Mouse (Mus musculus): ENCODE measurements around the gene St8sia6.

Gene St8sia6

DNA sequence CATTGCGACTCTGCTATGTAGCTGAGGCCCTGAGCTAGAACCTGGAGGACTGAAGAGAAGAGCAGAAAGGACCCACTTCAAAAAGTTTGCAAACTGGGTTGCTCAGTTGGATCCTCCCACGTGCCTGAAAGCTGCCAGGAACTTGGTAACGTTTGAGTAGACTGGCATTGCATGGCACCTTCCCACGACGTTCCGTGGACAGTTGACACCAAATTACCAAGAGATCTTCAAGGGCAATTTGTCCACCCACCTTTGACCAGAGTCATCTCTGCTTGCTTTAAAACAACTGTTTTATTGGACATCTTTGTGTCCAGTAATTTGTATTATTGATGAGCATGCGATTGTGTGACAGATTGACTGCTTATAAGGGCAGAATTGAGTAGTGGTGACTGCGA lies at the start of gene St8sia6:
TSS of gene St8sia6 (minus strand) at position 96 of the 395 bp plus-strand sequence.
- no peak for DNase-seq (ENCODE audit: low read depth in 1 of 2, low spot score in 2 of 2)

DNA sequence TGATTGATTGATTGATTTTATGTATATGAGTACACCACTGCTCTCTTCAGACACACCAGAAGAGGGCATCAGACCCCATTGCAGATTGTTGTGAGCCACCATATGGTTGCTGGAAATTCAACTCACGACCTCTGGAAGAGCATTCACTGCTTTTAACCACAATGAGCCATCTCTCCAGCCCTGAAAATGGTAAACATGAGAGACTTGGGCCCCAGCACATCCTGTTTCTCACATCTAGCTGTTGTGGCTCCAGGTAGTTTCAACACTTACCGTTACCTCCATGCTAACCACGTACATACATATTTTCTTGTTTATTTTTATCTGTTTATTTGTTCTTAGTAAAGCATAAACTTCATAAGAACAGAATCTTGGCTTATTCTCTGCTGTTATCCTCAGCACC lies 42.4 kb upstream of the St8sia6 start:
- no peak for DNase-seq (ENCODE audit: low read depth in 1 of 2, low spot score in 2 of 2)

DNA sequence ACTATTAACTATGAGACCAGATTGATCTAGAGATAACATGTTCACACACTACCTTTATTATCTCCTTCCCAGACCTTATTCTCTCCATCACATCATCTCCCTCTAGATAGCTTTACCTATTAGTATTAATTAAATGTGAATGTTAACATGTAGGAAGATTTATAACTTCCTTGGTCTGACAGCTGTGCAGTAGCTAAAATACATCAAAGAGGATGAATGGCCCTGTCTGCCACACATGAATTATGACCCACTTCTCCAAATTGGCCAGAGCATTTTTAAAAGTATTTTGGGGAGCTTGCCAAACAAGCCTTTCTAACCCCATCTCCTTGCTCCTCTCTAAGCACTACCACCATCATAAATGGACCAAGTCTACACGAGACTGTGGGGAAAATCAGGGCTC lies 41.1 kb upstream of the St8sia6 start:
- no peak for DNase-seq (ENCODE audit: low read depth in 1 of 2, low spot score in 2 of 2)

DNA sequence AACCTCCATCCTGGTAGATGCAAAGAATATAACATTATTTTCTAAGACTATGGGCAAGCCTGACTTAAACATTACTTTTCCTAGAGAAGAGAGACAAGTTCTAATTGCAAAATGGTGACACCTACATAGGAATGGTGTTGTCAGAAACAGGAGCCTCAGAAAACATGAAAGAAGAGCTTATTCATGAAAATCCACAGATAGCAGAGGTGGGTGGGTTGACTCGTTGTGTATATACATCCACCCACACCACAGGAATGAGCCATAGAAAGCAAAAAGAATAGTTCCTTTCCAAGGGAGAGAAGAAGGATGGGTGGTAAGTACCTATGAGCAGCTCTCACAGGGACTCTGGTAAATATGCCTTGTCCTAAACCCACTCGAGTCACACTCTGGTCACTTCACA lies 22.8 kb upstream of the St8sia6 start:
- no peak for DNase-seq (ENCODE audit: low read depth in 1 of 2, low spot score in 2 of 2)

DNA sequence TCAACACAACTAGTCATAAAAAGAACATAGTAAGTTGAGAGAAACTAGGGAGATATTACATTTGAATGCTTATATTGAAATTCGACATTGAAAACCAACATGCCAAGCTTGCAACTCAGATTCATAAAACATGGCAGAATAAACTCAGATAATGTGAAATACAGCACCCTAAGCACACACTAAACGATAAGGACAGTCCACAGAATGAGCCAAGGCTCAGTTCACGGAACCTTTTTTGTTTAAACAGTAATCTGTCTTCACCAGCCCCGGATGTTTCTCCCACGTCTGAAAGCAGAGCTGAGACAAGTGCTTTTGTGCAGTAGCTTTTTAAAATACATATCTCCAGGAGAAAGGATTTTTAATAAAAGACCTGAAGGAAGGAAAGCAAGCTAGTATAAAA lies 14.7 kb upstream of the St8sia6 start:
- DNase-seq (ENCODE audit: low read depth in 1 of 2, low spot score in 2 of 2): no peak

DNA sequence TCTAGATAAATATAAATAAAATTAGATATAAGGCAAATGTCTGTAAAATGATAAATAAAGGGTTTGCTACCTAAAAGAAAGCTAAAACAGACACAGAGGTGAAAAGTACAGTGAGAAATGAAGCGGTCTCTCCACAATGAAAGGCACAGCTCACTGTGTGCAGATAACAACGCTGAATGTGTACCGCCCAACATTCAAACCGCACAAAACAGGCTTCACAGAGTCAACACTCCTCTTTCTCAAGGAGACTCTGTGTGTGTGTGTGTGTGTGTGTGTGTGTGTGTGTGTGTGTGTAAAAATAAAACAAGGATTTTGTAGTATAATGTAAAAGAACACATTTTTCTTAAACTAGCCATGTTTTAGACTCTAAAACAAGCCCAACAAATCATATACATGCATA lies 14.1 kb upstream of the St8sia6 start:
- no peak for DNase-seq (ENCODE audit: low read depth in 1 of 2, low spot score in 2 of 2)

DNA sequence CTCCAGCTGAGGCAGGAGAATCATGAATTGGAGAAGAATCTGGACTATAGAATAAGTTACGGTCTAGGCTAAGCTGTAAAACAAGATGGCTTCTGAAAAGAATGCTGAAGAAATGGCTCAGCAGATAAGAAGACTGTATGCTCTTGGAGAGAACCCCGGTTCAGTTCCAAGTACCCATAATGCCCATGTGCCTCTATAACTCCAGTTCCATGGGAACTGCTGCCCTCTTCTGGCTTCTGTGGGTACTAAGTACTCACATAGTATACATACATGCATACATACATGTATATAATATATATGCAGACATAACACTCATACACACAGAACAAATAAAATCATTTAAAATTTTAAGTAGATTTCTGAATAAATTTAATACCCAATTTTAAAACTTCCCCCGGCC lies 12.3 kb upstream of the St8sia6 start:
- DNase-seq (ENCODE audit: low read depth in 1 of 2, low spot score in 2 of 2): no peak

DNA sequence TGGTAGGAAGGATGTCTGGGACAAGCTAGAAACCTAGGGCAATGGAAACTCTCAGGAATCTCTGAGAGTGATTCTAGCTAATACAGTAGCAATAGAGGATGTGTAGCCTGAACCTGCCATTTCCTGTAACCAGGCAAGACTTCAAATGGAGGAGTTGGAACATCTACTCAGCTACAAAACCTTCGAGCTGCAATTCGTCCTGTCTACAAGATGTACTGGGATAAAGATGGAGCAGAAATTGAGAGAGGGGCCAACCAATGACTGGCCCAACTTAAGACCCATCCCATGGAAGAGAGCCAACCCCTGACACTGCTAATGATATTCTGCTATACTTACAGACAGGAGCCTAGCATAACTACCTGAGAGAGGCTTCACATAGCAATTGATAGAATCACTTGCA lies 6.8 kb upstream of the St8sia6 start:
- DNase-seq (ENCODE audit: low read depth in 1 of 2, low spot score in 2 of 2): no peak

DNA sequence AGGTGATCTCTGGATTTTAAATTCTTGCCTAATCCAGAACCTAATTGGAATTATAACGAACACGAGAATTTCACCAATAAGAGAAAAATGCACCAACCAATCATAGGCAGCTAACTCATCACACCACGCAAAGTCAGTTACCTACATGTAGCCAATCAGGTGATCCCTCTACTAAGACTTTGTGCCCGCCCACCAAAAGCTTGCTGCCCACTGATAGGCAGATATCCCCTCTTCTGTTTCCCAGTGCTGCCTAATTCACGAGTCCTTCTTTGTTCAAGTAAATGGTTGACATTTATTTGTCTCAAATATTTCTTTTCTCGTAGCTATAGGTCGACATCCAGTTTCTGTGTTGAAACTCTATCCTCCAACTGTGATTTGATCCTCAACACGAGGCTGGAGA lies 582 bp upstream of the St8sia6 start:
- no peak for DNase-seq (ENCODE audit: low read depth in 1 of 2, low spot score in 2 of 2)

DNA sequence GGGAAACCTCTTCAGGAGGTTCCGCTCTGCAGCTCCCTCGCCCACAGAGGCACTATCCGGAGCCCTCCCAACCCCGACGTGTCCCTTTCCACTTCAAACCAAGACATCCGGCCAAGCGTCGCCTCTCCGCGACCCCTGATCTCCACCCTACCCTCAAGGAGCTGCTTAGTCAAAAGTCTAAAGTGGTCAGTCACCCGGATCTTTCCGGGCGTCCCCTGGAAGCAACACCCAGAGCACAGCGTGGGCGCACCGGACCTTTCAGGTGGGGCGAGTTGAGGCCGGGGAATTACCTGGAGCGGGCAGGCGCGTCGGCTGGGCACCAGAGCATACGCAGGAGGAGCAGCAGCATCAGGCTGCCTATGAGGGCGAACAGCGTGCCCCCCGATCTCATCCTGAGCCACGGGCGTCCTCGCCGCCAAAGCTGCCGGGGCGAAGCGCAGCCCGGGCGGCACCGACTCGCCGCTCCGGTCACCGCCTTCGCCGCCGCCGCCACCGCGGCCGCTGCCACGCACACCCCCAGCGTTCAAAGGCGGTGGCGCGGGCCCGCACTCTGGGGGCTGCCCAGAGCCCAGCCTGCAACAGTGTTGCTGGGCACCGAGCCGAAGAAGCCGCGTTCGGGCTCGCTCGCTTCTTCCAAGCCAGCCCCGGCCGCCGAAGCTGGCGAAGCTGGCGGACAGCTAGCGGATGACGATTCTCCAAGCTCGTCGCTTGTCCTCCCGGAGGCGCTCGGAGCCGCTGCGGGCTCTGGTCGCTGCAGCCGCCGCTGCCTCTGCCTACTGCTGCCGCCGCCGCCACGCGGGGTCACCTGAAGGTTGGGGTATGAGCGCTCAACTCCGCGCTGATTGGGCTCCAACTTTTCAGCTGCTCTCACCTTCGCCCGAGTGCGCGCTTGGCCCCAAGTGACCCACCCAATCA lies 553 bp downstream of the St8sia6 start:
- peak in 1 of 2 experiments; percentile 10 for DNase-seq (ENCODE audit: low read depth in 1 of 2, low spot score in 2 of 2)

DNA sequence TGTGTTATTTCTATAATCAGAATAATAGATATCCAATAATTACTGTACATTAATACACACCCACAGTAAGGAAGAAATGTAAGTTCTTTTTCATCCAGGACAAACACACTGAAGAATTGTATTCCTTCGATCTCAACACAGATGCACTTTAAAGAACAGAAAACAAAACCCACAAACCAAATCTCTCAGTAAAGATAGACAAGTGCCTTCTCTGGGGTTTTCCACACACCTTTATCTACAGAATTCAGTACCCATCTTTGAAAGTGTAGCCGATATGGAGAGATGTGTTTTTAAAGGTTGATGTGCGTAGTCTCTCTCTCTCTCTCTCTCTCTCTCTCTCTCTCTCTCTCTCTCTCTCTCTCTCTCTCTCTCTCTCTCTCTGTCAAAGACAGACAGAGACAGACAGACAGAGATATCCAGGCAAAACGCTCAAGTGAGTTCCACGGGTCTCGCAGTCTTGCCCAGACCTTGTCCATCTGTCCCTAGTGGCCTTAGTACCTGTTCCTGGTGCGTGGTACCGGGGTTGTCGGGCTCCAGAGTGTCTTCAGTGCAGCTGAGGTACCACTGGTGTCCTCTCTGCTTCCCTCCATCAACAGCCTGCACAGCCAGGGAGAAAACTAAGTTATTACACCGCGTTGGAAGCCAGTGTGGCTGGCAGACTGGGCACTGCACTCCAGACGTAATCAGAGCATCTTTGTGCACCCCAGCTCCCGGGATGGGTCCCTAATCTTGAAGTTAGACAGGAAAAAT lies 1.4 kb downstream of the St8sia6 start:
- no peak for DNase-seq (ENCODE audit: low read depth in 1 of 2, low spot score in 2 of 2)

DNA sequence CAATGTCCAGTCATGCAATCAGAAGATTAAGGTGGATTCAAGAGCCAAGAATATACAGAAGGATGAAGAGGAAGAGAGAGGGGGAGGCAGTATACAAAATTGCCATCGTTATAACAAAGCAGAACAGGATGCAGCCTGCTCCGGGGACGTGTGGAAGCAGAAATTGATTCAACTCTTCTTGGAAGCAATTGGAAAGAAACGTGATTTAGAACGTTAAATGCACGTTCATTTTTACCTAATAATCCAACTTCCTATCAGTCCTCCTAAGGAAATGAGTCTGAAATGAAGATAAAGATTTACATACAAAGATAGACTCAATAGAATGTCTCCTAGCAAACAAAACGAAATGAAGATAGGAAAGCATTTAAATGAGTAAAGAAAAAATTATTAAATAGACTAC lies 2.3 kb downstream of the St8sia6 start:
- no peak for DNase-seq (ENCODE audit: low read depth in 1 of 2, low spot score in 2 of 2)

DNA sequence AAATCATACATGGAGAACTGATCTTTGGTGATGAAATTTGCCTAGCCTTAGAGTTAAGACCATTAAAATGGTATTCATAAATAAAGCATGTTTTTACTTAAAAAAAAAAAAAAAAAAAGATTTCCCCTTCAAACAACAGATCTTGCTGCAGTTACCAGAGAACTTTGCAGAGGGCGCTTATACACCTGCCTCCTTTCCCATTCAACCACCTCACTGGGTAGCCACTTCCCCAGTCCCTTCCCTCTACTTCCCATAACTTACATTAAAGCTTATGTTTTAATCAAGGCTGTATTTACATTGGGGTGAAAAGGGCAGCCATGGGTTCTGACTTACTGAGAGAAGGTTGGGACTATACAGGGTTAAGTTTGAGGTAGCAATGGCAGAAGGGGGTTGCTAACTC lies 4.5 kb downstream of the St8sia6 start:
- DNase-seq (ENCODE audit: low read depth in 1 of 2, low spot score in 2 of 2): no peak

DNA sequence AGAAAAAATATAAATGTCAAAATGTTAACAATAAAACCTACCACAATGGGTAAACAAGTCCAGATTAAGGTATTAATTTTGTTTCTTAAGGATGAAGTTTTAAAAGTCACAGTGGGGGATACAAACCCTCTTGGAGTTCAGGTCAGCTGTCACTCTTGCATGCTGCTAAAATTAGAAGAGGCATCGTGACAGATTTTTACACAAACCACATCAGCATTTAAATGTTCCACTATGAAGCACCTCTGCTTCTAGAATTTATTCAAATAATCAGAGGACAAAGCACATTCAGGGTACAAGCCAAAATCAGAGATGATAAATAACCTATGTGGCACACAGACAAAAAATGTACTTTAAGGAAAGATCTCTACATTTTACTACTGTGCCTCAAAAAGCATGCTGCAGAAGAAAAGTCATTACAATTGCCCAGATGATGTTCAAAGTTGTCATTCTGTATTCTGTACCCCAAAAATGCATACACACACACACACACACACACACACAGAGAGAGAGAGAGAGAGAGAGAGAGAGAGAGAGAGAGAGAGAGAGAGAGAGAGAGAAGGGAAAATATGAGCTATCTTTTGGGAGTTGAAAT lies 7.2 kb downstream of the St8sia6 start:
- no peak for DNase-seq (ENCODE audit: low read depth in 1 of 2, low spot score in 2 of 2)

DNA sequence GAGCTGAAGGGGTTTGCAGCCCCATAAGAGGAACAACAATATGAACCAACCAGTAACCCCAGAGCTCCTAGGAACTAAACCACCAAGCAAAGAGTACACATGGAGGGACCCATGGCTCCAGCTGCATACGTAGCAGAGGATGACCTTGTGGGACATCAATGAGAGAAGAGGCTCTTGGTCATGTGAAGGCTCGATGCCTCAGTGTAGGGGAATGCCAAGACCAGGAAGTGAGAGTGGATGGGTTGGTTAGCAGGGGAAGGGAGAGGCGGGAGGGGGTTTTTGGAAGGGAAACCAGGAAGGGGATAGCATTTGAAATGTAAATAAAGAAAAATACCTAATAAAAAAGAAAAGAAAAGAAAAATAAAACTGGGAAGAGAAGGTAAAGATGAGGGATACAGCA lies 7.9 kb downstream of the St8sia6 start:
- DNase-seq (ENCODE audit: low read depth in 1 of 2, low spot score in 2 of 2): peak; percentile 49 to 59

DNA sequence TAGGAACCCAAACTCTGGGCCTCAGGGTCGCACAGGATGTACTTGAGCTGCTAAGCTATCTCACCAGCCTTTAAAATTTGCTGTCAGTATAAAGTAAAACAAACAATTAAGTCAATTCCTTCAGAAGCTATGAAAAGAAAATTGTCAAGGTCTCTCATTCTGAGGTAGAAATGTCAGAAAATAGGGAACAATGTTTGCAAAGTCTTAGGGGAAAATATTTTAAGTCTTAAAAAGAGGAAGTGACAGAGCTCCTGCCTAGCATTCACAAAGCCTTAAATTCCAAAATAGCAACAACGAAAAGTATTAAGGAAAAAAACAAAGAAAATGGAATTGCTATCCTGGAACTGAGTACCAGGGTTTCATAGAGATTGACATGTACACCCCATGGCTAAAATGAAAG lies 8.6 kb downstream of the St8sia6 start:
- DNase-seq (ENCODE audit: low read depth in 1 of 2, low spot score in 2 of 2): no peak

DNA sequence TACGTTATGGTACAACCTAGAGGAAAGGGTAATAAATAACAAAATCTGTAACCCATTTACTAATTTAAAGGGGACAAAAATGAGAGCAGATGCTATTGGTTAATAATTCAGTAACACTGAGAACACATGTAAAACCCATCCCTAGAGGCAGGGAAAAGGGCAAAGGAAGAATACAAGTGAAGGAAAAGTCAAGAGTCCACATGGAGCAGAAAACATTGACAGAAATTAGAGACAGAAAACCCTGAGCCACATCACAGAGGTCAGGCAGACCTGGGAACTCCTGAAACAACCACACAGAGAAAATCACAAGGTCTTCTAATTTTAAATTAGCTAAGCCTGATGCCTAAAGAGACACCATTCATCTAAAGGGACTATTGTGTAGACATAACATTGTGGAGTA lies 9.4 kb downstream of the St8sia6 start:
- DNase-seq (ENCODE audit: low read depth in 1 of 2, low spot score in 2 of 2): no peak

DNA sequence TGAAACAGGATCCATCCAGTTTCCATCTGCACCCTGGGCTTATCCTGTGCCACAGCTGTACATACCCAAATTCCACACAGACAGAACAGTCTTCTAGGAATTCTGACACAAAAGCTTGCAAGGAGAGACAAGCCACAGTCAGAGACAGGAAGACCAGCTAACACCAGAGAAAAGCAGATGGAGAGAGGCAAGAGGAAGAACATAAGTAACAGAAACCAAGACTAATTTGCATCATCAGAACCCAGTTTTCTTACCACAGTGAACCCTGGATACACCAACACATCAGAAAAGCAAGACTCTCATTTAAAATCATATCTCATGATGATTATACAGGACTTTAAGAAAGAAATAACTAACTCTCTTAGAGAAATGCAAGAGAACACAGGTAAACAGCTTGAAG lies 16.8 kb downstream of the St8sia6 start:
- no peak for DNase-seq (ENCODE audit: low read depth in 1 of 2, low spot score in 2 of 2)

DNA sequence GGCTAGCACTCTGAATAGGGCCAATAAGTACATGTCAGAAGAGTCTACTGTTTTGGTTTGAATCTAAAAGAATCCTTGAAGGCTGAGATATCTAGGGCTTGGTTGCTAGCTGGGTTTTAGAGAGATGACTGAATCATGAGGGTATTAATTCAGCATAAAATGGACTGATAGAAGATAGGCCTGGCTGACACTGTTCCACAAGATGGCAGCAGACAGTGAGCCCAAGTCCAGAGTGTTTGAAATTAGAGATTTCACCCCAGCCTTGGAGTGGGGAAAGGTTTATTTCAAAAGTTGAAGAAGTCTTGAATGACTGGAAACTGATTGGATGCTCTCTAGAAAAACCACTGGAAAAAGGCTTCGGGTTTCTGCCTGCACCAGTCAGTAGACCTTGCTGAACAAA lies 17.4 kb downstream of the St8sia6 start:
- DNase-seq (ENCODE audit: low read depth in 1 of 2, low spot score in 2 of 2): no peak

DNA sequence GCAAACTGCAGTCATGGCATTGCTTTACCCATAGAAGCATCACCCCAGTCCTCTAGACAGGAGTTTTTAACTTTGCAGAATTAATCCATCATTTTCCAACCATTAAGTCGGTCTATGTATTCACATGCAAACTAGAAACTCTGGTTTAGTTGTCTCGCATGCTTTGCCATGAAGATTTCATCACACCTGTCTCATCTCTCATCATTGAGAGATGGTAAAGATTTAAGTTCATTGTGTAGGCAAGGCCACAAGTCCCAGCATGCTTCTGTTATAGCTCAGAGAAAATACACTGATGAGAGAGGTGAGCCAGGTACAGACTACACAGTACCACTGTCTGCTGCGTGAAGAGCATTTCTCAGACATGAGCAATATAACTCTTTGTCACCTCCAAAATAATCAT lies 18.8 kb downstream of the St8sia6 start:
- DNase-seq (ENCODE audit: low read depth in 1 of 2, low spot score in 2 of 2): no peak

DNA sequence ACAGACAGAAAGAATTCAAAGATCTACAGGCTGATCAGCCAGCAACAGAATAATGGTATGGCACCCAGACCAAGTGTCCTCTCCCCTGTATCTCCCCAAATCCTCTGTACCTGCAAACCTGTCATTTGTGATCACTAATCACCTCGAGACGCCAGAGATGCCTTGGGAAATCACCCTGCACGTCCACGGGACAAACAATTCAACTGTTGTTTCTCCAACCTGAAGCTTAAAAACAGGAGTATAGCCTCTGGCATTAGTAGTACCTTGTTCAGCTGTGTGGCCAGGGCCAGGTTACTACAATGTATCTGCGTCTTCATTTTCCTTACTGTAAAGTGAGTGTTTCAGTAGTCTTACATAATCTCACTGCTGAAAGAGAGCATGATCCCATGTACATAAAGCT lies 25.3 kb downstream of the St8sia6 start:
- no peak for DNase-seq (ENCODE audit: low read depth in 1 of 2, low spot score in 2 of 2)

Data from monocyte, adult 2 months (primary cell).